Mouse (Mus musculus): Measurements from ENCODE around the gene Dido1.

Dido1 gene

GRCm38 (mm10) chr2:180684031-180684430 lies 25.8 kb downstream of the Dido1 start:
- in situ Hi-C loops (cut with MseI, MboI) = no loop called here

GRCm38 (mm10) chr2:180683524-180683923 lies 26.3 kb downstream of the Dido1 start:
- in situ Hi-C loops (cut with MseI, MboI) = no loop called here

GRCm38 (mm10) chr2:180681225-180681624 lies 28.6 kb downstream of the Dido1 start:
- in situ Hi-C loops (cut with MseI, MboI) = no loop called here

- in situ Hi-C loops (cut with MseI, MboI) = loop anchor here in 1 of 2 experiments (10.0 kb wide), 1 partner anchor 66 kb away; no protein-coding TSS in a partner anchor
Observed at GRCm38 (mm10) chr2:180678609-180679140, 31.1 kb downstream of the Dido1 start.

- in situ Hi-C loops (cut with MseI, MboI) = loop anchor here in 1 of 2 experiments (10.0 kb wide), 1 partner anchor 68 kb away; no protein-coding TSS in a partner anchor
Observed at GRCm38 (mm10) chr2:180676706-180677105, 33.1 kb downstream of the Dido1 start.

- in situ Hi-C loops (cut with MseI, MboI) = no loop called here
Observed at GRCm38 (mm10) chr2:180662008-180662407, 47.8 kb downstream of the Dido1 start.

- in situ Hi-C loops (cut with MseI, MboI) = no loop called here
Observed at GRCm38 (mm10) chr2:180660521-180660920, 49.3 kb downstream of the Dido1 start.

GRCm38 (mm10) chr2:180659353-180660150 lies 50.2 kb downstream of the Dido1 start:
- in situ Hi-C loops (cut with MseI, MboI) = no loop called here

- in situ Hi-C loops (cut with MseI, MboI) = no loop called here
Observed at GRCm38 (mm10) chr2:180658381-180658780, 51.4 kb downstream of the Dido1 start.

GRCm38 (mm10) chr2:180657394-180658013 lies 52.3 kb downstream of the Dido1 start:
- in situ Hi-C loops (cut with MseI, MboI) = no loop called here

- in situ Hi-C loops (cut with MseI, MboI) = no loop called here
Observed at GRCm38 (mm10) chr2:180655150-180655549, 54.6 kb downstream of the Dido1 start.

GRCm38 (mm10) chr2:180654666-180655065 lies 55.1 kb downstream of the Dido1 start:
- in situ Hi-C loops (cut with MseI, MboI) = no loop called here

GRCm38 (mm10) chr2:180646841-180647240 lies 63.0 kb downstream of the Dido1 start:
- in situ Hi-C loops (cut with MseI, MboI) = no loop called here

GRCm38 (mm10) chr2:180643626-180644025 lies 66.2 kb downstream of the Dido1 start:
- in situ Hi-C loops (cut with MseI, MboI) = no loop called here

- in situ Hi-C loops (cut with MseI, MboI) = no loop called here
Observed at GRCm38 (mm10) chr2:180642555-180643260, 67.1 kb downstream of the Dido1 start, which contains the start of gene Tcfl5. Gene Tcfl5, minus strand, starts transcription at chr2:180642708.

GRCm38 (mm10) chr2:180641576-180642554 lies 67.9 kb downstream of the Dido1 start:
- in situ Hi-C loops (cut with MseI, MboI) = no loop called here

- in situ Hi-C loops (cut with MseI, MboI) = no loop called here
Observed at GRCm38 (mm10) chr2:180611882-180612281, 97.9 kb downstream of the Dido1 start.

- in situ Hi-C loops (cut with MseI, MboI) = no loop called here
Observed at GRCm38 (mm10) chr2:180610283-180610682, 99.5 kb downstream of the Dido1 start.

All from mouse trophoblast stem cell (cell line).